Mouse (Mus musculus): Measurements from ENCODE around the gene Heatr5b.

DNA sequence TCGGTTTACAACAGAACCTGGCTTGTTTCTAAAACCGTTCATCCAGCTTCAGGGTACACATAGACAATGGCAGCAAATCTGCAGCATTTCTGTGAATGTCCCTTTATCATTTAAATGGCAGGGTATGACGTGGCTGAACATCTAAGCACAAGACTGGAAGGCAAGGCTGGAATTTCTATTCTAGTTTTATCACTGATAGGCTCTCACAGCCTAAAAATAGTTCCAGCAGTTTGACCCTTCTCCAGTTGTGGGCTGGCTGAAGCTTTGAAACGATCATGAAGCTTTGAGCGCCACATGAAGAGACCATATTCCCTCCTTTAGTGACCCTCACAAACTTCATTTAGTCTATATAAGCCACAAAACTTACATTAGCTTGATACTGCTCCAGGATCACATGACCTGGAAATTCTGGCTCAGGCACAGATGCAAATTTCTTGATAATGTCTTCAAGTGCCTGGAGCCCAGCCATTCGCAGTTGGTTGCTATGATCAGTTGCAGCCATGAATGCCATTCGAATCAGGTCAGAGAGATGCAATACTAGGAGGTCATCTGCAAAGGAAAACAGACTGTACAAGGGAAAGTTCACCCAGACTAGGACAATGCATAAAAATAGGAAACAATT, 44.0 kb downstream of the Heatr5b start:
- TF ChIP-seq CTCF (IDR thresholded peaks at IDR 0.05; ENCODE audit: borderline replicate concordance, control insufficient read depth, extremely low read depth, insufficient read depth, low read length, poor library complexity) (no peak), POLR2A (IDR thresholded peaks at IDR 0.05; ENCODE audit: control insufficient read depth, extremely low read depth, insufficient read depth, low read length, poor library complexity) (no peak)

Data from thymus, adult 2 months (tissue).